Mouse (Mus musculus): ENCODE measurements around the gene Gm48551. TPM values are rescaled to one million over a fixed set of nuclear protein-coding genes. Genes with fewer than 3 reads are reported as not detected.
A peak's percentile ranks its signal among the peaks of the same experiment; 100 is the strongest.

The Gm48551 gene
- polyA plus RNA-seq, 1 experiment: 3.7 TPM

DNA sequence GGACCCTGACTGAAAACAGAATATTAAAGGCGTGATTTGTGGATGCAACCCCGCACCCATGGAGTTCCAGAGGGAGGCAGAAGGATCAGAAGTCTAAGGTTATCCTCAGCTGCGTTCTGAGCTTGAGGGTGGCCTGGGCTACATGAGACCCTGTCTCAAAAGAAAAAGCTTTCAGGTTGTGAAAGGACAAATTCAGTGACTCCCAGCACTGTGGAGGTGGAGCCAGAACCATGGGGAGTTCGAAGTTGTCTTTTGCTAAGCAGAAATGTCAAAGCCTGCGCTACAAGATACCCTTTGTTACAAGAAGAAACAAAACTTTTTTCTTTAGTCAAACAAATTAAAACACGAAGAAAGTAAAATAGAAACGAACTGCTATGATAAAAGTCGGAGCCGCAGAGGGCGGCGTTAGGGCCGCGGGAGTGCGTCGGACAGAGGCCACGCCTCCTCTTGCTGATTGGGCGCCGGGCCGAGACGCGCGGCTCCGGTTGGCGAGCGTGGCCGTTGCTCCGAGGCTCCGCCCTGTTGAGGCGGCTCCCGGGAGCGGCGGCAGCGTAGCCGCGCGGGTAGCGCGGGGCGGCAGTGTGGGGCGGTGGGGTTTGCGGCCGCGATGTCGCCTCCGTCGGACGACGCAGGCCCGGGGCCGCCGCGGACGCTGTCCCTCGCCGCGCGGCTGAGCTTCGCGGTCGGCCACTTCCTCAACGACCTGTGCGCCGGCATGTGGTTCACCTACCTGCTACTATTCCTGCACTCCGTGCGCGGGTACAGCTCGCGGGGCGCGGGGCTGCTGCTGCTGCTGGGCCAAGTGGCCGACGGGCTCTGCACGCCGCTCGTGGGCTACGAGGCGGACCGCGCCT is 27.0 kb upstream of the Gm48551 start, which contains the start of gene Mfsd12:
Mfsd12 (plus strand) TSS at position 501 of the 854 bp plus-strand sequence.
- peaks cover 7% of the 10 kb centered on the region; the same call in 1 of the 2 replicates for H3K4me1 ChIP-seq (ENCODE audit: control insufficient read depth, insufficient read depth, low read length)
- TF ChIP-seq CTCF (IDR thresholded peaks at IDR 0.05; ENCODE audit: insufficient read depth, low read length) (no peak), POLR2A (IDR thresholded peaks at IDR 0.05; ENCODE audit: borderline replicate concordance, extremely low read depth, low read depth, low read length) (peak; percentile 28; the same call in 1 of the 2 replicates)
- DNase-seq: peak; percentile 88
- peak within 1 kb of the TSS; percentile 87 for H3K4me3 ChIP-seq (replicated peaks; ENCODE audit: extremely low read depth, low read depth, low read length)
- WGBS: 2% methylated on average over 79 of the region's 79 CpGs

DNA sequence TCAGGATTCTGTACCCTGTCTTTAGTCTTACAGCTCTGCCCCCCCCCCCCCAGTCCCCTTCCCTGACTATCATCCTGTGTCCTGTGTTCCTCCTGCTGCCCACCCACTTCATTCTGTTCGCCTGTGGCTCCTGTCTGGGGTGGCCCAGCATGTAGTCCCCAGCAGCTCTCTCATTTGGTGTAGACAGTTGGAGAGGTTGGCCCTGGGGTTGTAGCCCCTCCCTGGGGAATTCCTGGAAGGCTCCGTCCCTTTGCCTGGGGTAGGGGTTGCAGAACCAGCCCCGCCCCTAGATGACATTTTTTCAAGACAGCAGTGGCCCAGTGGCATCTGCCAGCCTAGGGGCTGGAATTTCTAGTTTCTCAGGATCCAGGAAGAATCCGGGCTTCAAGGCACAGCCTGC is 26.1 kb upstream of the Gm48551 start:
- Histone ChIP-seq H3K4me1 (ENCODE audit: control insufficient read depth, insufficient read depth, low read length) (peaks cover 8% of the 10 kb centered on the region; the same call in 1 of the 2 replicates), H3K4me3 (replicated peaks; ENCODE audit: extremely low read depth, low read depth, low read length) (peak overlapping the region; percentile 87)
- 29% methylated on average over 4 of the region's 4 CpGs for WGBS
- no peak for DNase-seq
- TF ChIP-seq POLR2A (IDR thresholded peaks at IDR 0.05; ENCODE audit: borderline replicate concordance, extremely low read depth, low read depth, low read length) (no peak), CTCF (IDR thresholded peaks at IDR 0.05; ENCODE audit: insufficient read depth, low read length) (no peak)

DNA sequence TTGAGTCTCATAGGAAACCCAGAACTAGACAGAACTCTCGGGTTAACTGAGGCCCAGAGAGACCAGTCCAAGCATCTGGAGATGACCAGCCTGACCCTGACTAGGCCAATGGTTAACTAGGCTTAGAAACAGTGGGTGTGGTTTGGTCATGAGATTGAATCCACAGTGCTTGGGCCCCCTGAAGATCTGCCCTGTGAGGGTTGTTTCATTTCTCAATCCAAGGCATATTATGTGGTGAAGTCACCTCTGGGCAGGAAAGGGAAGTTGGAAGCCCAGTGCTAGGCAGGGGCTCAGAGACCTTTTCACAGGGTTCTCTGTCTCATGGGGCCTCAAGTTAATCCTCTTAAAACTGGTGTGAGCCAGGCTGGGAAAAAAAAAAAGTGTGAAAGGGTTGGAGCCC is 25.4 kb upstream of the Gm48551 start:
- Histone ChIP-seq H3K4me1 (ENCODE audit: control insufficient read depth, insufficient read depth, low read length) (peaks cover 9% of the 10 kb centered on the region; the same call in 1 of the 2 replicates), H3K4me3 (replicated peaks; ENCODE audit: extremely low read depth, low read depth, low read length) (no peak overlapping the region)
- DNase-seq: no peak
- WGBS: 59% methylated on average over 1 of the region's 1 CpGs
- TF ChIP-seq CTCF (IDR thresholded peaks at IDR 0.05; ENCODE audit: insufficient read depth, low read length) (no peak), POLR2A (IDR thresholded peaks at IDR 0.05; ENCODE audit: borderline replicate concordance, extremely low read depth, low read depth, low read length) (no peak)

DNA sequence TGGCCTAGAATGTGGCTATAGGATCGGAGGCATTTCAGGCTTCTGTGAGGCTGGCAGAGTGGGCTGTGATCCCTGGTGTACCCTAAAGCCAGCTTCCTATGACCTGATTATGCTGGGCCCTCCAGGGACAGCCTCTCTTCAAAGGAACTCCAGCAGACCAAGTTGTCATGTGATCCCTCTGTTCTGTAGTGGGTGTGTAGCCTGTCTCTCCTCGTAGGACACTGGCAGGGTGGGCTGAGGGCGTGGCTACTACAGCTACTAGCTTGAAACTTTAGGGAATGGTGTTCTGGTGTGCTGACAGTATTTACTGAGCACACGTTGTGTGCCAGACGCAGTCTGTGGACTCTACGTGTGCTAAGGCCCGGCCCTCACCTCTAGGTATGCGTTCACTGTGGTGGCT is 23.5 kb upstream of the Gm48551 start:
- no peak for DNase-seq
- TF ChIP-seq CTCF (IDR thresholded peaks at IDR 0.05; ENCODE audit: insufficient read depth, low read length): no peak
- no peak for TF ChIP-seq POLR2A (IDR thresholded peaks at IDR 0.05; ENCODE audit: borderline replicate concordance, extremely low read depth, low read depth, low read length)
- 68% methylated on average over 8 of the region's 8 CpGs for WGBS
- Histone ChIP-seq H3K4me3 (replicated peaks; ENCODE audit: extremely low read depth, low read depth, low read length) (no peak overlapping the region), H3K4me1 (ENCODE audit: control insufficient read depth, insufficient read depth, low read length) (peaks cover 11% of the 10 kb centered on the region; the same call in 1 of the 2 replicates)

DNA sequence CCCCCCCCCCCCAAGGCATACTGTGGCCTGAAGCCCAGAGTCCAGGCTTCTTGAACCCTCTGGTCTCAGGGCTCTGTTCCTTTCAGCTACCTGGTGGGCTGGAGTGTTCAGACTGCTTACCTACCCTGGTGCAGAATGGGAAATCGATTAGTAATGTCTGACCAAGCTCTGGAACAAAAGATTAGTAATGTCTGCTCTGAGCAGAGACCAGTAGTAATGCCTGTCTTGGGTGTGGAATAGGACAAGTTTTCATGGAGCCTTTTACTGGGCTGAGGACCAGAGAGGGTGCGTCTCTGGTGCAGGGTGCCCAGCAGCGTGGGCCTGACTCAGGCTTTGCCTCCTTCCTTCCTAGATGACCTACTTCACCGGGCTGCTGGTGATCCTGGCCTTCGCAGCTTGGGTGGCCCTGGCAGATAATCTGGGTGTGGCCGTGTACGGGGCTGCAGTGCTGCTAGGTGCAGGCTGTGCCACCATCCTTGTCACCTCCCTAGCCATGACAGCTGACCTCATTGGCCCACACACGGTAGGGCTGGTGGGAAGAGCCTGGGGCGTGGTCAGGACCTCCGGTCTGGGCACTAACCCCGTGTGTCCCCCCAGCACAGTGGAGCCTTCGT is 21.8 kb upstream of the Gm48551 start:
- TF ChIP-seq POLR2A (IDR thresholded peaks at IDR 0.05; ENCODE audit: borderline replicate concordance, extremely low read depth, low read depth, low read length): no peak
- no peak for TF ChIP-seq CTCF (IDR thresholded peaks at IDR 0.05; ENCODE audit: insufficient read depth, low read length)
- DNase-seq: no peak
- Histone ChIP-seq H3K4me1 (ENCODE audit: control insufficient read depth, insufficient read depth, low read length) (peaks cover 11% of the 10 kb centered on the region; the same call in 1 of the 2 replicates), H3K4me3 (replicated peaks; ENCODE audit: extremely low read depth, low read depth, low read length) (no peak overlapping the region)
- WGBS: 55% methylated on average over 12 of the region's 12 CpGs

DNA sequence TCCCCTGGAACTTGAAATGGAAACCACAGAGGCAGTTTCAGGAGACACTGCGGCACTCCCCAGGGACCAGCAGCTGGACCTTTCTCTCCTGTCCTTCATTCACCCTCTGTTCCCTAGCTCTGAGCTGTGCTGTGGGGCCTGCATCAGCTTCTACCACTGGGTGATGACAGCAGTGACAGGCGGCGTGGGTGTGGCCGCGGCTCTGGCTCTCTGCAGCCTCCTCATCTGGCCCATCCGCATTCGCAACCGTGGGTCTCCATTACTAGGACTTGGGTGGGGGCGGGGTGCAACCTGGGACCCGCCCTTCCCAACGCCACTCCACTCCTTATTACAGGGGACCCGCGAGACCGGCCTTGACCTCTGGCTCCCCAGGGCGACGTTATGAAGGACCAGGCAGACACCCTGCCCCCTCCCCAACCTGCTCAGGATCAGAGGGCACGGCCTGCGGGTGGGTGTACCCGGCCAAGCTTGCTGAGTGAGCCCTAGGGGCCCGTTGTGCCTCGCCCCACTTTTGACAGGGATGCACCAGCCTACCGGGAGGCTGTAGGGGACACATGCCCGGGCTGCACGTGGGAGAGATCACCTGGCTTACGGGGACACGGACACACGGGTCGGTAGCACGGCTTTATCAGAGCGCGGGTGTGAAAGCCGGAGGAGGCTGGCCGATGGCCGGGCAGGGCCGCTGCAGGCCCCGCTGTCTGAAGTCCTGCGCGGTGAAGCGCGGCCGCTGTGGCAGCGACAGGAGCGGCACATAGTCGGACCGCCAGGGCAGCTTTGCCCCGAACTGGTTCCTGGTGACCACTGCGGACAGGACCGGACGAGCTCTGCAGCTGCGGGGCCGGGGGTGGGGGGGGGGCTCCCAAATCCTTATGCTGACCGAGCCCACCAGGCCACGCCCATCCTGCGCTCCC is 20.6 kb upstream of the Gm48551 start:
- DNase-seq: no peak
- Histone ChIP-seq H3K4me1 (ENCODE audit: control insufficient read depth, insufficient read depth, low read length) (peaks cover 6% of the 10 kb centered on the region; the same call in 1 of the 2 replicates), H3K4me3 (replicated peaks; ENCODE audit: extremely low read depth, low read depth, low read length) (peak overlapping the region; percentile 7)
- WGBS: 40% methylated on average over 54 of the region's 54 CpGs
- no peak for TF ChIP-seq CTCF (IDR thresholded peaks at IDR 0.05; ENCODE audit: insufficient read depth, low read length)
- TF ChIP-seq POLR2A (IDR thresholded peaks at IDR 0.05; ENCODE audit: borderline replicate concordance, extremely low read depth, low read depth, low read length): no peak

DNA sequence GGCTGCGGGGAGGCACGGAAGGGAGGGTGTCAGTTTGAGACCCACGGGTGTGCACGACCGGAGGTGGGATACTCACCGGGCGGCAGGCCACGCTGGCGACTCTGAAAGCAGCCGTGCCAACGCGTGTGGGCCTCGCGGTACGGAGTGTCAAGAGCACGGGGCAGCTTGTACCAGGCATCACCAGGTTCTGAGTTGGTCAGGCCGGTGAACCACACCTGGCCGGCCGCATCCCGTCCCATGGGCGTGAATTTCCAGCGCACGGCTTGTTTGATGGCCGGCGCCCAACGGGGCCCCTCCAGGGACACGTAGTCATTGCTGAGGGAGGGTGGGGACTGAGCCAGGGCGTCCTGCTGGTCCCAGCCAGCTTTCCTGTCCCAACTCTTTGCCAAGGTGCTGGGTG is 19.6 kb upstream of the Gm48551 start:
- DNase-seq: no peak
- Histone ChIP-seq H3K4me3 (replicated peaks; ENCODE audit: extremely low read depth, low read depth, low read length) (peak overlapping the region; percentile 9), H3K4me1 (ENCODE audit: control insufficient read depth, insufficient read depth, low read length) (0 out of 2 replicates have a peak, but pooled peaks cover 5% of the 10 kb centered on the region)

DNA sequence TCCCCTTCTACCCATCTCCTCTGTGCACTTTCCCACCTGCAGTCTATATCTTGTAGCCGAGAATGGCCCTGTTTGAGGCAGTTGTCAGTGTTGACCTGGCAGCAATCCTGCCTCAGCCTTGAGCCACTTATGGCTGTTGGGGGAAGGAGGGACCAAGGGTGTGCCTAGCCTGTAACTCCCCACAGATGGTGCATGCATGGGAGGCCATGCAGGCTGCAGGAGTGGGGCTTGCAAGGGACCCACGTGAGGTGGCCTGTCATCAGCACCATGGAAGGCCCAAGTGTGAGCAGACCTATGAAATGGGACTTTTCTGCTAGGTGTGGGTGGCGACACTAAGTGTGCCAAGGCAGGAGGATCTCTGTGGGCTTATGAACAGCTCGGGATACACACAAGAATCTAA is 19.2 kb upstream of the Gm48551 start:
- 50% methylated on average over 4 of the region's 4 CpGs for WGBS
- Histone ChIP-seq H3K4me3 (replicated peaks; ENCODE audit: extremely low read depth, low read depth, low read length) (no peak overlapping the region), H3K4me1 (ENCODE audit: control insufficient read depth, insufficient read depth, low read length) (0 out of 2 replicates have a peak, but pooled peaks cover 5% of the 10 kb centered on the region)
- TF ChIP-seq POLR2A (IDR thresholded peaks at IDR 0.05; ENCODE audit: borderline replicate concordance, extremely low read depth, low read depth, low read length) (no peak), CTCF (IDR thresholded peaks at IDR 0.05; ENCODE audit: insufficient read depth, low read length) (no peak)
- DNase-seq: no peak

More for the DNA sequence above, 19.6 kb upstream of the Gm48551 start:
- 26% methylated on average over 28 of the region's 28 CpGs for WGBS
- TF ChIP-seq CTCF (IDR thresholded peaks at IDR 0.05; ENCODE audit: insufficient read depth, low read length): no peak
- 0 out of 2 replicates have a peak, but pooled peaks have one; percentile 26 for TF ChIP-seq POLR2A (IDR thresholded peaks at IDR 0.05; ENCODE audit: borderline replicate concordance, extremely low read depth, low read depth, low read length)

All from lung, adult 2 months (tissue).